Mouse (Mus musculus) liver, postnatal 0 days (tissue): Measurements from ENCODE around the gene Ttc39b. TPM values are rescaled to one million over a fixed set of nuclear protein-coding genes. Genes with fewer than 3 reads are reported as not detected.

Source experiments
- ATAC-seq: fragments of 200-750 bp; cut with Nextera tagmentation; 2 replicates; pipeline ENCODE4 v1.8.0; 2017; ENCODE audit warnings: mild to moderate bottlenecking, moderate library complexity
- DNase-seq: peaks from one replicate; pipeline ENCODE4 v3.0.0-alpha.2; 2016
- H3K27ac ChIP-seq: fragments of 300-500 bp; sonication (generic); 2 replicates; pipeline ENCODE4 v1.5.1; 2014; ENCODE audit warnings: antibody characterized with exemption, moderate library complexity, mild to moderate bottlenecking, low read depth
- H3K27me3 ChIP-seq: fragments of 300-500 bp; sonication (generic); 2 replicates; pipeline ENCODE4 v1.6.1; 2014; ENCODE audit warnings: low read length, control low read depth, mixed read lengths; ENCODE audit not compliant: insufficient read depth
- H3K36me3 ChIP-seq: fragments of 300-500 bp; sonication (generic); replicated peaks from 2 replicates; pipeline ENCODE4 v1.6.1; 2014; ENCODE audit warnings: mild to moderate bottlenecking, control low read depth, low read length, moderate library complexity, mixed read lengths; ENCODE audit not compliant: insufficient read depth
- H3K4me1 ChIP-seq: fragments of 300-500 bp; sonication (generic); 2 replicates; pipeline ENCODE4 v1.6.1; 2014; ENCODE audit warnings: antibody characterized with exemption, mild to moderate bottlenecking, control low read depth; ENCODE audit not compliant: insufficient read depth
- H3K4me2 ChIP-seq: fragments of 300-500 bp; sonication (generic); 2 replicates; pipeline ENCODE4 v1.6.1; 2014; ENCODE audit warnings: low read depth, mild to moderate bottlenecking, low read length, moderate library complexity, mixed read lengths
- H3K4me3 ChIP-seq: fragments of 300-500 bp; sonication (generic); 2 replicates; pipeline ENCODE4 v1.5.1; 2014; ENCODE audit warnings: low read depth, low read length
- H3K9ac ChIP-seq: fragments of 300-500 bp; sonication (generic); replicated peaks from 2 replicates; pipeline ENCODE4 v1.6.1; 2014; ENCODE audit warnings: mild to moderate bottlenecking, moderate library complexity
- H3K9me3 ChIP-seq: fragments of 300-500 bp; sonication (generic); 2 replicates; pipeline ENCODE4 v1.6.1; 2016; ENCODE audit warnings: mild to moderate bottlenecking, control low read depth, low read length, mixed read lengths
- CTCF ChIP-seq: sonication (generic); IDR thresholded peaks from 2 replicates; pipeline ENCODE4 v1.5.1; 2016; ENCODE audit warnings: antibody characterized with exemption, low read depth
- EP300 ChIP-seq: IDR thresholded peaks from 2 replicates; pipeline ENCODE4 v1.6.1; 2016; ENCODE audit warnings: antibody characterized with exemption, low read depth, mild to moderate bottlenecking
- WGBS: fragments of 180-500 bp; shearing (Covaris S2); extraction: QIAGEN DNeasy Blood & Tissue Kit; methylation state at CpG from one replicate; pipeline ENCODE4 v1.1.7; 2014; ENCODE audit not compliant: insufficient replicate concordance; 5-methylcytosine and 5-hydroxymethylcytosine counted together
- polyA plus RNA-seq: library from polyadenylated mRNA; unstranded; fragments of >200 nt; fragmentation: Nextera tagmentation; extraction: Ambion mirVana; gene quantifications from 2 replicates; pipeline ENCODE4 v1.2.1, GENCODE M21; 2015

Ttc39b gene
- polyA plus RNA-seq, 1 experiment from 2014 or later = 3.0 TPM

- Histone ChIP-seq H3K27ac (no peak overlapping the region), H3K4me1 (0 out of 2 replicates have a peak, but pooled peaks cover 2% of the 10 kb centered on the region), H3K4me3 (peak overlapping the region; percentile 17), H3K36me3 (no peaks in the 10 kb centered on the region), H3K27me3 (peaks cover 2% of the 10 kb centered on the region; the same call in 1 of the 2 replicates), H3K9ac (0 out of 2 replicates have a peak overlapping the region, but pooled peaks have one; percentile 12), H3K9me3 (no peaks in the 10 kb centered on the region), H3K4me2 (peak overlapping the region; percentile 56)
- TF ChIP-seq CTCF (no peak), EP300 (no peak)
- 5% methylated on average over 12 of the region's 12 CpGs for WGBS
- no peak for ATAC-seq
- no peak for DNase-seq
Measured at GRCm38 (mm10) chr4:83284768-83285350, 39.2 kb downstream of the Ttc39b start.

GRCm38 (mm10) chr4:83283973-83284767 lies 39.9 kb downstream of the Ttc39b start:
- no peaks in the 10 kb centered on the region for H3K36me3 ChIP-seq
- H3K27ac ChIP-seq = no peak overlapping the region
- 0 out of 2 replicates have a peak, but pooled peaks cover 2% of the 10 kb centered on the region for H3K4me1 ChIP-seq
- TF ChIP-seq EP300 = no peak
- no peak for TF ChIP-seq CTCF
- H3K4me2 ChIP-seq = peak overlapping the region; percentile 56
- H3K9ac ChIP-seq = 0 out of 2 replicates have a peak overlapping the region, but pooled peaks have one; percentile 12
- H3K4me3 ChIP-seq = peak overlapping the region; percentile 17
- ATAC-seq (no peak), DNase-seq (no peak)
- 22% methylated on average over 19 of the region's 19 CpGs for WGBS
- no peaks in the 10 kb centered on the region for H3K9me3 ChIP-seq
- H3K27me3 ChIP-seq = peaks cover 2% of the 10 kb centered on the region; the same call in 1 of the 2 replicates

DNA sequence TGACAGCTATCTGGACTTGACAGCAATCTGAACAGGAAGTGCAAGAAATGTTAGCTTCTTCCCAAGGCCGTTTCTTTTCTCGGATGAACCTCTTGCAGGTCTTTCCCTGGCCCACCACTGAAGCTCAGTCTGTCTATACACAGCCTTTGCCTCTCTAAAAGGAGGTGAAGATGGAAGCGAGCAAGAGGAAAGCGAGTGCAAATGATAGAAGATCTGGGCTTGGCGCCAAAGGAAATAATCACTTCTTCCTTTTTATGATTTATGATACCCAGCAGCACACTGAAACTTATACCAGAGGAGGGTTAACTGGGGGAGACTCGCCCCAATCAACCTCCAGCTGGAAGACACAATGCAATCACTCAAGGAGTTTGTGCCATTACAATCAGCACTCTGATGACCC lies 41.6 kb downstream of the Ttc39b start:
- Histone ChIP-seq H3K27me3 (peaks cover 2% of the 10 kb centered on the region; the same call in 1 of the 2 replicates), H3K9me3 (no peaks in the 10 kb centered on the region), H3K4me2 (no peak overlapping the region), H3K4me1 (0 out of 2 replicates have a peak, but pooled peaks cover 2% of the 10 kb centered on the region), H3K4me3 (no peak overlapping the region), H3K36me3 (no peaks in the 10 kb centered on the region), H3K9ac (no peak overlapping the region), H3K27ac (no peak overlapping the region)
- DNase-seq = no peak
- WGBS = 37% methylated on average over 6 of the region's 6 CpGs
- no peak for TF ChIP-seq CTCF
- TF ChIP-seq EP300 = no peak
- ATAC-seq = no peak

DNA sequence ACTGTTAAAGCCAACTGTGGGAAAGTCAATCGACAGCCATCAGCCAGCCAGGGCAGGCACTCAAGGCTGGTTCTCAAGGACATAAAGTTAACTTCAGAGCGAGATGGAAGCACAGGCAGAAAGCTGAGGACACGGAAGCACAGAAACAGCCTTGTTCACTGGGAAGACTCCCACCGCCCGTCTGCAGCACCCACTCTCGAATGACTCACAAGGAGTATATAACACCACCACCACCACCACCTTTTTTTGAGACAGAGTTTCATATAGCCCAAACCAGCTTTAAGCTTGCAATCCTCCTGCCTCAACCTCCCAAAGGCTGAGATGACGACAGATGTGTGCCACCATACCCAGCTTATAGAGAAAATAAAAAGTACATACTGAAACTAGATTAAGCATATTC lies 44.8 kb downstream of the Ttc39b start:
- H3K27ac ChIP-seq = no peak overlapping the region
- no peak for DNase-seq
- no peaks in the 10 kb centered on the region for H3K36me3 ChIP-seq
- TF ChIP-seq EP300 (no peak), CTCF (no peak)
- WGBS = 83% methylated on average over 7 of the region's 7 CpGs
- no peak overlapping the region for H3K9ac ChIP-seq
- H3K4me3 ChIP-seq = no peak overlapping the region
- no peak for ATAC-seq
- no peaks in the 10 kb centered on the region for H3K9me3 ChIP-seq
- H3K4me2 ChIP-seq = no peak overlapping the region
- H3K4me1 ChIP-seq = no peaks in the 10 kb centered on the region; the same call in 1 of the 2 replicates
- peaks cover 2% of the 10 kb centered on the region; the same call in 1 of the 2 replicates for H3K27me3 ChIP-seq

DNA sequence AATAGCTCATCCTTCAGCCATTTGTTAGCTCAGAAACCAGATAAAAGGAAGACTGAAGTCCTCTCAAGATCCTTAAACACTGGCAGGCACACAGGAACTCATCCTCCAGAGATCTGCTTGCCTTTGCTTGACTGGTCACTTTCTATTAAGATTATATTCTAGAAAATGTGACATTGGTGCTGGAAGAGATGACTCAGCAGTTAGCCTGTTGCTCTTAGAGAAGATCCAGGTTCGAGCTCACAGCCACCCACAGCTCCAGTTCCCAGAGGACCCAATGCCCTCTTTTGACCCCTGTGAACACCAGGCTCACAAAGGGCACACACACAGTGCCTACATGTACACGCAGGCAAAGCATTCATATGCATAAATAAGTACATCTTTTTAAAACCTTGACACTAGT lies 49.8 kb downstream of the Ttc39b start:
- Histone ChIP-seq H3K9ac (no peak overlapping the region), H3K4me2 (peak overlapping the region; percentile 57), H3K27ac (0 out of 2 replicates have a peak overlapping the region, but pooled peaks have one; percentile 48), H3K4me3 (no peak overlapping the region), H3K9me3 (no peaks in the 10 kb centered on the region), H3K27me3 (no peaks in the 10 kb centered on the region), H3K4me1 (peaks cover 5% of the 10 kb centered on the region; the same call in 1 of the 2 replicates), H3K36me3 (no peaks in the 10 kb centered on the region)
- TF ChIP-seq EP300 (no peak), CTCF (no peak)
- ATAC-seq (no peak), DNase-seq (no peak)
- 46% methylated on average over 2 of the region's 2 CpGs for WGBS

DNA sequence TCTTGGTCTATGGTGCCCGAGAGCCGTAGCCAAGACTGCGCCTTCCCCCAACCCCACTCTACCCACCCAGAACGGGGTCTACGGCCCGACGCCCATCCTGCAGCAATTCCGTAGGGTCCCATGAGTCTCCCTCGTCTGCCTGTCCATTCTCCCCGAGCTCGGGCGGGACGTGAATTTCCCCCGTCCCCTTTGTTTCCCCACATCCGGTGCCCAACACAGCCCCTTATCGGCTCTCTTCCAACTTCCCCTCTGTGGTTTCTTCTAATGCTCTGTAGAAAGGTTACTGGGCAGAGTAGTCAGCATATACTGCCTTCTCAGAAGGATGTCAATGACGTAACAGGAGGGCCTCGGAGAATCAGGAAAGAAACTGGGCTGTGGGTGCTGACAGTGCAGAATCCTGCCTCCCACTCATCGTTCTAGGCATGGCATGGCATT lies 50.4 kb downstream of the Ttc39b start:
- no peaks in the 10 kb centered on the region for H3K9me3 ChIP-seq
- peak overlapping the region; percentile 70 for H3K27ac ChIP-seq
- DNase-seq = peak; percentile 52
- H3K4me2 ChIP-seq = peak overlapping the region; percentile 57
- H3K36me3 ChIP-seq = no peaks in the 10 kb centered on the region
- WGBS = 33% methylated on average over 19 of the region's 19 CpGs
- H3K27me3 ChIP-seq = no peaks in the 10 kb centered on the region
- peak; percentile 87 for ATAC-seq
- H3K4me1 ChIP-seq = peaks cover 5% of the 10 kb centered on the region; the same call in 1 of the 2 replicates
- peak overlapping the region; percentile 47 for H3K9ac ChIP-seq
- H3K4me3 ChIP-seq = peak overlapping the region; percentile 27
- peak; percentile 60 for TF ChIP-seq EP300
- no peak for TF ChIP-seq CTCF
